Mouse (Mus musculus) lung, postnatal 0 days (tissue): ENCODE measurements around the gene Tut1. TPM values are rescaled to one million over a fixed set of nuclear protein-coding genes. Genes with fewer than 3 reads are reported as not detected.
A peak's percentile ranks its signal among the peaks of the same experiment; 100 is the strongest.

Experiments used
- ATAC-seq: fragments of 200-750 bp; cut with Nextera tagmentation; 2 replicates; pipeline ENCODE4 v1.8.0; 2017; ENCODE audit warnings: moderate library complexity
- DNase-seq: peaks from one replicate; pipeline ENCODE4 v3.0.0-alpha.2; 2016; ENCODE audit warnings: low spot score
- H3K27ac ChIP-seq: fragments of 300-500 bp; sonication (generic); 2 replicates; pipeline ENCODE4 v1.5.1; 2014; ENCODE audit warnings: antibody characterized with exemption, mild to moderate bottlenecking, low read length, mixed read lengths
- H3K27me3 ChIP-seq: fragments of 300-500 bp; sonication (generic); replicated peaks from 2 replicates; pipeline ENCODE4 v1.6.1; 2014; ENCODE audit warnings: low read length, mixed read lengths; ENCODE audit not compliant: insufficient read depth
- H3K36me3 ChIP-seq: fragments of 300-500 bp; sonication (generic); 2 replicates; pipeline ENCODE4 v1.6.1; 2014; ENCODE audit warnings: low read length, mixed read lengths; ENCODE audit not compliant: insufficient read depth
- H3K4me1 ChIP-seq: fragments of 300-500 bp; sonication (generic); 2 replicates; pipeline ENCODE4 v1.6.1; 2014; ENCODE audit warnings: antibody characterized with exemption, low read depth, low read length, mixed read lengths; ENCODE audit not compliant: insufficient read depth
- H3K4me2 ChIP-seq: fragments of 300-500 bp; sonication (generic); replicated peaks from 2 replicates; pipeline ENCODE4 v1.6.1; 2014; ENCODE audit warnings: low read depth, mild to moderate bottlenecking, low read length, moderate library complexity, mixed read lengths
- H3K4me3 ChIP-seq: fragments of 300-500 bp; sonication (generic); 2 replicates; pipeline ENCODE4 v1.5.1; 2014; ENCODE audit warnings: low read depth, low read length
- H3K9ac ChIP-seq: fragments of 300-500 bp; sonication (generic); replicated peaks from 2 replicates; pipeline ENCODE4 v1.6.1; 2014; ENCODE audit warnings: low read depth, mild to moderate bottlenecking
- H3K9me3 ChIP-seq: fragments of 300-500 bp; sonication (generic); 2 replicates; pipeline ENCODE4 v1.6.1; 2016; ENCODE audit warnings: low read length, mixed read lengths
- CTCF ChIP-seq: IDR thresholded peaks from 2 replicates; pipeline ENCODE4 v1.5.1; 2016; ENCODE audit warnings: antibody characterized with exemption, mild to moderate bottlenecking
- EP300 ChIP-seq: IDR thresholded peaks from 2 replicates; pipeline ENCODE4 v1.6.1; 2016; ENCODE audit warnings: antibody characterized with exemption, mild to moderate bottlenecking, control low read depth
- WGBS: fragments of 180-500 bp; shearing (Covaris S2); extraction: QIAGEN DNeasy Blood & Tissue Kit; methylation state at CpG from one replicate; pipeline ENCODE4 v1.1.7; 2014; 5-methylcytosine and 5-hydroxymethylcytosine counted together
- polyA plus RNA-seq: library from polyadenylated mRNA; unstranded; fragments of >200 nt; fragmentation: Nextera tagmentation; extraction: Ambion mirVana; gene quantifications from 2 replicates; pipeline ENCODE4 v1.2.1, GENCODE M21; 2015

Tut1 gene
- polyA plus RNA-seq, 1 experiment from 2014 or later = 12.8 TPM

- ATAC-seq (peak; percentile 95), DNase-seq (peak; percentile 98)
- Histone ChIP-seq H3K4me2 (peak within 1 kb of the TSS; percentile 75), H3K4me3 (peak within 1 kb of the TSS; percentile 93), H3K9ac (peak within 1 kb of the TSS; percentile 99), H3K27ac (peak within 1 kb of the TSS; percentile 99), H3K27me3 (no peaks in the 10 kb centered on the region), H3K9me3 (no peaks in the 10 kb centered on the region), H3K36me3 (0 out of 2 replicates have a peak, but pooled peaks cover 7% of the 10 kb centered on the region), H3K4me1 (peaks cover 18% of the 10 kb centered on the region; the same call in 1 of the 2 replicates)
- under 1% methylated on average over 64 of the region's 64 CpGs for WGBS
- TF ChIP-seq CTCF = peak; percentile 38
- no peak; the same call in 1 of the 2 replicates for TF ChIP-seq EP300
Measured at GRCm38 (mm10) chr19:8941515-8942217, 12.0 kb upstream of the Tut1 start, which contains the start of gene Mta2. TSS of gene Mta2 (plus strand) at chr19:8941875.

DNA sequence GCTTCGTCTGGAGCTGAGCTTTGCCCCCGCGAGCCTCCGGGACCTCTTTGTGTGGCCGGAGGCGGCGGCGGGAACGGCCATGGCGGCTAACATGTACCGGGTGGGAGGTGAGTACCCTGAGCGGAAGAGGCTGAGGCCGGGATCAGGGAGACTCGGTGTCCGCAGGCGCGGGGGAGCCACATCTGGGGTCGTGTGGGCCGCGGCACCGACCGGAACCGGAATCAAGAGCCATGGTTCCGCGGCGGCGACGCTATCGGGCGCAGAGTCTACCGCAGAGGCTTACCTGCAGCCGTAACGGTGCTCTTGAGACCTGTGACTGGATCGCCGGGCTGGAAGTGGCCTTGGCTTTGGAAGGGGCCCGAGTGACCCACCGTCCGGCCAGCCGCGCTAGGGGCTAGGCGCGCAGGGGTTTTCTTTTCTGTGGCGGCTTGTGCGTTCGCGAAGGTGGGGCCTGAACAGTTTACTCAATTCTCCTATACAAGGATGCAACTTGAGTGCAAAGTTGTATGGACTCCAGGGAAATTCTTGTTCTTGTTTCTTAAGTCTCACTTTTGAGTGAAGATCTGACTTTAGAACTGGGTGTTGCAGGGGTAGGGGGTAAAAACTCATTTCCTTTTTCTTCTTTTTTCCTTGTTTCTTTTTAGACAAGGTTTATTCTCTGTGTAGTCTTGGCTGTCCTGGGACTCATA, 11.2 kb upstream of the Tut1 start:
- under 1% methylated on average over 43 of the region's 46 CpGs for WGBS

DNA sequence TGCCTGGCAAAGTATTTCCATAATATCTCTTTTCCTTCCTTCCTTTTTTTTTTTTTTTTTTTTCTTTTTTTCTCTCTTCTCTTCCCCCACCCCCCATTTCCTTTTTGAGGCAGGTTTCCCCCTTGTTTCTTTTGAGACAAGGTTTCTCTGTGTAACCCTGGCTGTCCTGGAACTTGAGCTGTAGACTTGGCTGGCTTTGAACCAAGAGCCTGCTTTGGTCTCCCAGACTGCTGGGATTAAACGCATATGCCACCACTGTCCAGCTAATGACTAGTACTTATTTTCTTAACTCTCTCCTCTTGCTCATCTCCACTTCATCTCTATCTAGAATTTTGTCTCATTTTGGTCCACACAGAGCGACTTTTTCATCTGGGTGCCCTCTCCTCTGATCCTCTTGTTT, 10.6 kb upstream of the Tut1 start:
- 43% methylated on average over 2 of the region's 2 CpGs for WGBS
- DNase-seq = peak; percentile 17
- H3K27ac ChIP-seq = peak overlapping the region; percentile 99; the same call in 1 of the 2 replicates
- H3K36me3 ChIP-seq = peaks cover 12% of the 10 kb centered on the region
- no peaks in the 10 kb centered on the region for H3K9me3 ChIP-seq
- peak overlapping the region; percentile 75 for H3K4me2 ChIP-seq
- H3K4me1 ChIP-seq = peaks cover 18% of the 10 kb centered on the region; the same call in 1 of the 2 replicates
- H3K9ac ChIP-seq = peak overlapping the region; percentile 99
- H3K27me3 ChIP-seq = no peaks in the 10 kb centered on the region
- peak overlapping the region; percentile 93 for H3K4me3 ChIP-seq
- no peak for ATAC-seq
- TF ChIP-seq EP300 (no peak), CTCF (no peak)

More for the DNA sequence above, 11.2 kb upstream of the Tut1 start:
- TF ChIP-seq EP300 (no peak), CTCF (no peak)
- H3K4me2 ChIP-seq = peak overlapping the region; percentile 75
- peaks cover 18% of the 10 kb centered on the region; the same call in 1 of the 2 replicates for H3K4me1 ChIP-seq
- H3K27me3 ChIP-seq = no peaks in the 10 kb centered on the region
- ATAC-seq (peak; percentile 64), DNase-seq (peak; percentile 72)
- H3K27ac ChIP-seq = peak overlapping the region; percentile 99
- H3K9ac ChIP-seq = peak overlapping the region; percentile 99
- H3K9me3 ChIP-seq = no peaks in the 10 kb centered on the region
- H3K4me3 ChIP-seq = peak overlapping the region; percentile 93
- H3K36me3 ChIP-seq = peaks cover 11% of the 10 kb centered on the region

DNA sequence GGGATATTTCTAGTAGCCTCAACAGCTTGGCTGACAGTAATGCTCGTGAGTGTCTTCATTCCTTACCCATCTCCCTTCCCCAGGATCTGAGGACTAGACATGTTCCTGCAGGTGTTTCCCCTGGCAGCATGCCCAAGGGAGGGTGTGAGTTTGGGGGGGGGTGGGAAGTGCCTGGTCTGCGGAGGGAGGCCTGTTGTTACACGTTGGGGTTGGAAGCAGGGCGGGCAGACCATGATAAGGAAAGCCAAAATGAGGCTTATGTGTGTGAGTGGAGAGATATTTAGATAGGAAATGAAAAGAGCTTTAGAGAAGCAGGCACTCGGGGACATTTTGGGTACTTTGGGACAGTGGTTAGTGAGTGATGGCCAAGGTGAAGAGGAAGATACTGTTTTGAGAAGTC, 9.6 kb upstream of the Tut1 start:
- Histone ChIP-seq H3K27me3 (no peaks in the 10 kb centered on the region), H3K4me3 (no peak overlapping the region), H3K9me3 (no peaks in the 10 kb centered on the region), H3K4me1 (peaks cover 18% of the 10 kb centered on the region; the same call in 1 of the 2 replicates), H3K36me3 (peaks cover 20% of the 10 kb centered on the region), H3K9ac (no peak overlapping the region), H3K27ac (peak overlapping the region; percentile 64), H3K4me2 (peak overlapping the region; percentile 75)
- no peak for ATAC-seq
- TF ChIP-seq EP300 (no peak), CTCF (no peak)
- 15% methylated on average over 5 of the region's 5 CpGs for WGBS
- DNase-seq = peak; percentile 14

DNA sequence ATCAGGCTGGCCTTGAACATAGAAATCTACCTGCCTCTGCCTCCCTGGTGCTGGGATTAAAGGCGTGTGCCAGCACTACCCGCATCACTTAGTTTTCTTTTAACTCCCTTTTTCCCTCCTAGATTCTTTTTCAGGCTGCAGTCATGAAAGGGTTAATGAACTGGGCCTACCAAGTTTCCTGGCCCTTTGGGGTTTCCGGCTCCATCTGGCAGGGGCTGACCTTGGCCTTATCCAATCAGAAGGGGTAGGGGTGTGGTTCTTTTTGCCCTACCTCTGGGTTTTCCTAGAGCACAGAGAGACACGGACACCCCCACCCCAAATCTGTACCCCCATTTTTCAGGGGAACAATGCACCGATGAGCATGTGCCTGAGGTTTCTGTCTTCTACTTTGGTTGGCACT, 8.9 kb upstream of the Tut1 start:
- DNase-seq (peak; percentile 92), ATAC-seq (peak; percentile 20; the same call in 1 of the 2 replicates)
- Histone ChIP-seq H3K4me3 (0 out of 2 replicates have a peak overlapping the region, but pooled peaks have one; percentile 8), H3K36me3 (peaks cover 20% of the 10 kb centered on the region), H3K4me1 (peaks cover 18% of the 10 kb centered on the region; the same call in 1 of the 2 replicates), H3K4me2 (peak overlapping the region; percentile 44), H3K9ac (no peak overlapping the region; the same call in 1 of the 2 replicates), H3K9me3 (no peaks in the 10 kb centered on the region), H3K27ac (peak overlapping the region; percentile 64; the same call in 1 of the 2 replicates), H3K27me3 (no peaks in the 10 kb centered on the region)
- 16% methylated on average over 5 of the region's 5 CpGs for WGBS
- TF ChIP-seq CTCF (no peak), EP300 (no peak)

- no peak for TF ChIP-seq EP300
- TF ChIP-seq CTCF = peak; percentile 32; the same call in 1 of the 2 replicates
- H3K4me2 ChIP-seq = peak overlapping the region; percentile 44
- no peaks in the 10 kb centered on the region for H3K27me3 ChIP-seq
- peak; percentile 81 for DNase-seq
- H3K9me3 ChIP-seq = no peaks in the 10 kb centered on the region
- ATAC-seq = peak; percentile 12; the same call in 1 of the 2 replicates
- no peak overlapping the region; the same call in 1 of the 2 replicates for H3K9ac ChIP-seq
- peaks cover 18% of the 10 kb centered on the region; the same call in 1 of the 2 replicates for H3K4me1 ChIP-seq
- H3K27ac ChIP-seq = peak overlapping the region; percentile 64; the same call in 1 of the 2 replicates
- peaks cover 20% of the 10 kb centered on the region for H3K36me3 ChIP-seq
- WGBS = 54% methylated on average over 6 of the region's 6 CpGs
- H3K4me3 ChIP-seq = 0 out of 2 replicates have a peak overlapping the region, but pooled peaks have one; percentile 8
Measured at GRCm38 (mm10) chr19:8945251-8945650, 8.4 kb upstream of the Tut1 start.
